Mouse (Mus musculus): ENCODE measurements at regions not wholly inside any gene's neighbourhood (a gene's known extent, or its start where the extent isn't known, plus 50 kb on each side); places are given as distances from the start of the nearest gene placed in this dataset.

- DNase-seq (ENCODE audit: low spot score): peak; percentile 43
These were observed 337.8 kb downstream of the Zfp706 start for GRCm38 (mm10) chr15:36669748-36670147.

- DNase-seq (ENCODE audit: low spot score): no peak
These were observed 341.0 kb downstream of the Zfp706 start for GRCm38 (mm10) chr15:36666566-36666965.

- DNase-seq (ENCODE audit: low spot score): no peak
These were observed 343.2 kb downstream of the Zfp706 start for GRCm38 (mm10) chr15:36664391-36664790.

- DNase-seq (ENCODE audit: low spot score): peak; percentile 48
These were observed 346.6 kb downstream of the Zfp706 start for GRCm38 (mm10) chr15:36660986-36661385.

Measured in embryo, embryonic 10.5 days (tissue).